Mouse (Mus musculus): ENCODE measurements around the gene Vps35. TPM values are rescaled to one million over a fixed set of nuclear protein-coding genes. Genes with fewer than 3 reads are reported as not detected.

Vps35 gene
- polyA plus RNA-seq, 1 experiment = 94.3 TPM

Other genes starting within 250 kb of the Vps35 start
- gene Fbxw9, start 239.7 kb downstream of the Vps35 start, polyA plus RNA-seq (2012; rRNA removed) = 38.9 and 54.7 TPM in 2 replicates
- 0.43 and 1.2 TPM in 2 replicates for gene Gm5741, start 231.8 kb downstream of the Vps35 start, polyA plus RNA-seq (2012; rRNA removed)
- gene Dhps, start 228.0 kb downstream of the Vps35 start, polyA plus RNA-seq (2012; rRNA removed) = 41.0 and 47.1 TPM in 2 replicates
- 95.6 and 103 TPM in 2 replicates for gene Wdr83os, start 219.1 kb downstream of the Vps35 start, polyA plus RNA-seq (2012; rRNA removed)
- gene Wdr83, start 218.5 kb downstream of the Vps35 start, polyA plus RNA-seq (2012; rRNA removed) = 35.8 and 45.7 TPM in 2 replicates
- 72.9 and 74.8 TPM in 2 replicates for gene Man2b1, start 216.5 kb downstream of the Vps35 start, polyA plus RNA-seq (2012; rRNA removed)
- gene Zfp791, start 176.7 kb downstream of the Vps35 start, polyA plus RNA-seq (2012; rRNA removed) = 3.9 and 4.3 TPM in 2 replicates
- not detected in 2 replicates for gene Cks1brt, start 147.9 kb downstream of the Vps35 start, polyA plus RNA-seq (2012; rRNA removed)
- gene Olfr371, start 73.8 kb downstream of the Vps35 start, polyA plus RNA-seq (2012; rRNA removed) = not detected in 2 replicates
- gene Orc6, start 170 bp downstream of the Vps35 start, polyA plus RNA-seq (2012; rRNA removed) = 25.1 and 31.3 TPM in 2 replicates
- 0.21 and 0.22 TPM in 2 replicates for gene Mylk3, start 86.5 kb upstream of the Vps35 start, polyA plus RNA-seq (2012; rRNA removed)
- gene 4921524J17Rik, start 133.0 kb upstream of the Vps35 start, polyA plus RNA-seq (2012; rRNA removed) = 16.4 TPM in 2 replicates
- gene Gpt2, start 192.8 kb upstream of the Vps35 start, polyA plus RNA-seq (2012; rRNA removed) = 29.5 and 31.1 TPM in 2 replicates